In genomic region chr12:87147395-87148089, GRCm38 (mm10) we compare ENCODE assay signal across 8 mouse cellular contexts. TPM values are rescaled to one million over a fixed set of nuclear protein-coding genes. Genes with fewer than 3 reads are reported as not detected.
A peak's percentile ranks its signal among the peaks of the same experiment; 100 is the strongest.
DNase-seq lines count a peak whose midpoint lies in the region; ATAC-seq and TF ChIP-seq lines count a peak whose summit lies in the region.

TSS of gene Pomt2 (minus strand) at chr12:87147968.

- peak within 1 kb of the TSS; percentile 96 for H3K27ac ChIP-seq in hindbrain, embryonic 10.5 days
- peak within 1 kb of the TSS; percentile 90 for H3K27ac ChIP-seq in lung, postnatal 0 days (ENCODE audit: low read length)

- no peaks in the 10 kb centered on the region for H3K27me3 ChIP-seq in hindbrain, embryonic 10.5 days (ENCODE audit: insufficient read depth, poor library complexity, severe bottlenecking)
- H3K27me3 ChIP-seq in lung, postnatal 0 days (replicated peaks; ENCODE audit: insufficient read depth, low read length) = no peaks in the 10 kb centered on the region

- under 1% methylated on average over 61 of the region's 61 CpGs for WGBS in hindbrain, embryonic 10.5 days
- WGBS in lung, postnatal 0 days = 2% methylated on average over 57 of the region's 61 CpGs

- peaks cover 14% of the 10 kb centered on the region for H3K36me3 ChIP-seq in hindbrain, embryonic 10.5 days
- no peaks in the 10 kb centered on the region for H3K36me3 ChIP-seq in lung, postnatal 0 days (ENCODE audit: insufficient read depth, low read length)

- H3K9ac ChIP-seq in lung, postnatal 0 days (replicated peaks; ENCODE audit: low read depth) = peak within 1 kb of the TSS; percentile 65

- H3K4me1 ChIP-seq in hindbrain, embryonic 10.5 days (replicated peaks) = peaks cover 16% of the 10 kb centered on the region
- H3K4me1 ChIP-seq in lung, postnatal 0 days (ENCODE audit: insufficient read depth, low read depth, low read length) = peaks cover 6% of the 10 kb centered on the region; the same call in 1 of the 2 replicates

- peaks cover 8% of the 10 kb centered on the region for H3K9me3 ChIP-seq in hindbrain, embryonic 10.5 days
- H3K9me3 ChIP-seq in lung, postnatal 0 days (ENCODE audit: low read length) = no peaks in the 10 kb centered on the region

- peak; percentile 34; the same call in 1 of the 2 replicates for TF ChIP-seq EP300 in lung, postnatal 0 days (IDR thresholded peaks at IDR 0.05)

- peak within 1 kb of the TSS; percentile 67 for H3K4me2 ChIP-seq in lung, postnatal 0 days (replicated peaks; ENCODE audit: low read depth, low read length)

- TF ChIP-seq CTCF in lung, postnatal 0 days (IDR thresholded peaks at IDR 0.05) = no peak

- peak; percentile 93 for DNase-seq in MN1 (ENCODE audit: low spot score)
- DNase-seq in cerebellum, adult 9-10 months = peak; percentile 96
- peak; percentile 96 for DNase-seq in hindbrain, embryonic 10.5 days (ENCODE audit: low spot score)
- peak; percentile 96 for DNase-seq in layer of hippocampus, adult 9-11 months
- peak; percentile 99 for DNase-seq in lung, postnatal 0 days (ENCODE audit: low spot score)
- peak; percentile 82 for DNase-seq in ovary, postnatal 14 days (ENCODE audit: low spot score)
- peak; percentile 89 for DNase-seq in thymus, postnatal 14 days

- peak; percentile 96 for ATAC-seq in frontal cortex, adult (ENCODE audit: low TSS enrichment)
- peak; percentile 97 for ATAC-seq in lung, postnatal 0 days

- H3K4me3 ChIP-seq in hindbrain, embryonic 10.5 days = peak within 1 kb of the TSS; percentile 83
- peak within 1 kb of the TSS; percentile 82 for H3K4me3 ChIP-seq in lung, postnatal 0 days (ENCODE audit: low read depth, low read length)

RNA-seq across cellular contexts. Expression of gene Pomt2, which starts in this region (rescaled TPM):
- polyA plus RNA-seq in hindbrain, embryonic 10.5 days (2016; fragmentation: Nextera tagmentation; extraction: Ambion mirVana) = 15.3 and 15.4 TPM in 2 replicates
- polyA plus RNA-seq in lung, postnatal 0 days (2015; fragmentation: Nextera tagmentation; extraction: Ambion mirVana) = 9.5 and 10.5 TPM in 2 replicates

Comparison
In these comparisons a context has a peak if more than half of its experiments do, and no peak if none do; other contexts are left out.
1. Peak in every context shown above with its lines: DNase-seq, ATAC-seq, H3K4me3 ChIP-seq and H3K27ac ChIP-seq.